Mouse (Mus musculus) midbrain, embryonic 10.5 days (tissue): ENCODE data around the gene Gm21969. TPM values are rescaled to one million over a fixed set of nuclear protein-coding genes. Genes with fewer than 3 reads are reported as not detected.
A peak's percentile ranks its signal among the peaks of the same experiment; 100 is the strongest.

Experiments
- DNase-seq: peaks from one replicate; pipeline ENCODE4 v3.0.0-alpha.2; 2017; ENCODE audit warnings: low spot score
- H3K27ac ChIP-seq: fragments of 300-500 bp; sonication (generic); replicated peaks from 2 replicates; pipeline ENCODE4 v1.5.1; 2016; ENCODE audit warnings: mild to moderate bottlenecking
- H3K27me3 ChIP-seq: fragments of 300-500 bp; sonication (generic); 2 replicates; pipeline ENCODE4 v1.6.1; 2016; ENCODE audit warnings: low read depth, mild to moderate bottlenecking; ENCODE audit not compliant: poor library complexity, severe bottlenecking
- H3K36me3 ChIP-seq: fragments of 300-500 bp; sonication (generic); 2 replicates; pipeline ENCODE4 v1.6.1; 2016; ENCODE audit warnings: mild to moderate bottlenecking, moderate library complexity
- H3K4me1 ChIP-seq: fragments of 300-500 bp; sonication (generic); 2 replicates; pipeline ENCODE4 v1.6.1; 2016
- H3K4me3 ChIP-seq: fragments of 300-500 bp; sonication (generic); 2 replicates; pipeline ENCODE4 v1.5.1; 2016; ENCODE audit warnings: mild to moderate bottlenecking, moderate library complexity
- H3K9me3 ChIP-seq: fragments of 300-500 bp; sonication (generic); replicated peaks from 2 replicates; pipeline ENCODE4 v1.6.1; 2016; ENCODE audit warnings: mild to moderate bottlenecking
- WGBS: fragments of 180-500 bp; shearing (Covaris S2); methylation state at CpG from one replicate; pipeline ENCODE4 v1.1.7; 2016; 5-methylcytosine and 5-hydroxymethylcytosine counted together
- polyA plus RNA-seq: library from polyadenylated mRNA; unstranded; fragments of >200 nt; fragmentation: Nextera tagmentation; extraction: Ambion mirVana; gene quantifications from 2 replicates; pipeline ENCODE4 v1.2.1, GENCODE M21; 2016

Gm21969 gene
- polyA plus RNA-seq, 1 experiment from 2014 or later = not detected

DNA sequence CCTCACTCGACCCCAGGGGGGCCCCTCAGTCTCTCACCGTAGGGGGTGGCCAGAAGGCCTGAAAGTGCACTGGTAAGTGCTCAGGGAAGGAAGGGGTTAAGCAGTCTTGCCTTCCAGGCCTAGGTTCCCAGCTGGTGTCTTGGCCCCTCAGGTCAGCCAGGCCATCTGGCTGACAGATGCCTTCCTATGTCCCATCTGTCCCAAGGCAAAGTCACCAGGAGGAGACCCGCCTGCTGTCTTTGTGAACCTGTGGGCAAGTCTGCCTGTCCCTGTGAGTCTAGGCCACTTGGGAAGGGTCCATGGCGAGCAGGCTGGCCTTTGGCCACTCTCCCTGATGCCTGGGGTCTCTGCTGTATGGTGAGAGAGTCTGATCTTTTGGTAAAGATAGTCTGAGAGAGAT lies 12.5 kb upstream of the Gm21969 start:
- no peaks in the 10 kb centered on the region for H3K9me3 ChIP-seq
- peaks cover 58% of the 10 kb centered on the region for H3K4me1 ChIP-seq
- no peak overlapping the region for H3K4me3 ChIP-seq
- no peaks in the 10 kb centered on the region for H3K36me3 ChIP-seq
- peak; percentile 57 for DNase-seq
- H3K27ac ChIP-seq = peak overlapping the region; percentile 80
- 35% methylated on average over 4 of the region's 4 CpGs for WGBS
- H3K27me3 ChIP-seq = no peaks in the 10 kb centered on the region

DNA sequence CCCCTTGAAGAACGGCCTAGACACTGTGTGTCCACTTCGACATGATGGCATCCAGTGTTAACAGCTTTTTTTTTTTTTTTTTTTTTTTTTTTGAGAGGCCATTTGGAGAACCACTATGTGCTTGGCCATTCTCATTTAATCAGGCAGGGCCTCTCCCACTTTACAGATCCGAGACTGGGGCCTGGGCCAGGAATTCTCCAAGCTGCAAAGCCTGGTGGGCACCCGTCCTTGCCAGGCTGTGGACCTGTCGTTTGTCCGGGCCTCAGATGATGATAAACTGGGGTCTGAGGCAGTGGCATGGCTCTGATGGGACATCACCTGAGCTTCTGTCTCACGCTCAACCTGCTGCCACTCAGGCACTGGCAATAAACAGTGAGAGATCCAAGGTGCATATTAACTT lies 10.1 kb upstream of the Gm21969 start:
- Histone ChIP-seq H3K27me3 (peaks cover 3% of the 10 kb centered on the region; the same call in 1 of the 2 replicates), H3K9me3 (no peaks in the 10 kb centered on the region), H3K36me3 (no peaks in the 10 kb centered on the region), H3K4me3 (no peak overlapping the region), H3K27ac (0 out of 2 replicates have a peak overlapping the region, but pooled peaks have one; percentile 10), H3K4me1 (peaks cover 68% of the 10 kb centered on the region)
- no peak for DNase-seq
- WGBS = 82% methylated on average over 7 of the region's 7 CpGs

DNA sequence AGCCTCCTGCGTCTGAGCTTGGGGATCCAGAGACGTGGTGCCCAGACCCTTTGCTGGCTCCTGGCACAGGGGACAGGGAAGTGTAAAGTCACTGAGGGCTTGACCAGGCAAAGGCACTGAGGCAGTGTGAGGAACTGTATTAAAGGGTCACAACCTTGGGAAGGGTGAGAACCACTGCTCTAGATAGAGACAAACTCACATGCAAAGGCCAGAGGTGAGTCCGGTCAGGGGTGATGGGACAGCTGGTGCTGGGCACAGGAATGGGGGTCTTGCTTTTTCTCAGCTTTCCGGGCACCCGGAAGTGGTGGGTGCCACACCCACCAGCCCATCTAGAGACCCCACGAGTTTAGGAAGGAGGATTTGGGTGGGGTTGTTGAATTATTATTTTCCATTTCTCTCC lies 9.6 kb upstream of the Gm21969 start:
- 73% methylated on average over 6 of the region's 6 CpGs for WGBS
- 0 out of 2 replicates have a peak overlapping the region, but pooled peaks have one; percentile 10 for H3K27ac ChIP-seq
- no peaks in the 10 kb centered on the region for H3K9me3 ChIP-seq
- peaks cover 6% of the 10 kb centered on the region; the same call in 1 of the 2 replicates for H3K27me3 ChIP-seq
- no peak for DNase-seq
- no peak overlapping the region for H3K4me3 ChIP-seq
- H3K36me3 ChIP-seq = no peaks in the 10 kb centered on the region
- H3K4me1 ChIP-seq = peaks cover 72% of the 10 kb centered on the region

DNA sequence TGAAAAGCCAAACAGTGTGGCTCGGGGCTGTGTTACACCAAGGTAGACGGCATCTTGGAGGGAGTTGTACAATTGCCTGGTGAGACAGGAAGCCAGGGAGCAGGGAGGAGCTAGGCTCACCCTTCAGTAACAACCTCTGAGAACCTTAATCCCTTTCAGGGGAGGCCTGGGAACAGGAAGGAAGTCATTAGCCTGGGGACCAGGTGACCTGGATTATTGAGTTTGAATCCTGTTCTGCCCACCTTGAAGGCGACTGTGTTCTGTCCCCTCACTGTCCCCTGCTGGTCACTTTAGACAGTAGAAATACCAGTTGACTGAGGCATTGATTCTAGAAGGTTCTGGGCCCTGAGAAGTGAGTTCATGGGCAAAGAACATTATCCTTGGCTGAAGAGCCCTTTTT lies 8.9 kb upstream of the Gm21969 start:
- Histone ChIP-seq H3K27me3 (peaks cover 6% of the 10 kb centered on the region; the same call in 1 of the 2 replicates), H3K9me3 (no peaks in the 10 kb centered on the region), H3K27ac (no peak overlapping the region), H3K36me3 (no peaks in the 10 kb centered on the region), H3K4me1 (peaks cover 79% of the 10 kb centered on the region), H3K4me3 (no peak overlapping the region)
- 55% methylated on average over 3 of the region's 3 CpGs for WGBS
- no peak for DNase-seq

DNA sequence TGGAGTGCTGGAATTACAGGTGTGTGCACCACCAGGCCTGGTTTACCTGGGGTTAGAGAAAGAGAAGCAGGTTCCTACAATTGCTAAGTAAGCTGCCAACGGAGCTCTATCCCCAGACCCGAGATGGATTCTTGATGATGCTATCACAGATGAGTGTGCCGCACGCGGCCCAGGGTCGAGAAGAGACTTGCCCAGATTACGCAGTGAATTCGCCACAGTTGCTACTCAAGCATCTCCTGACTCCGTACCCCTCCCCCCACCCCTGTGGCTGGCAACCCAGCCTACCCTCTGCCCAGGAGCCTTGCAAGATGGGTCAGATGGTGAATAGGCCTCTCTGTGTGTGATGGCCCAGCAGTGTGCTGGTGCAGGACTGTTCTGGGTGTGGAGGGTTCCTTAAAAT lies 6.3 kb upstream of the Gm21969 start:
- peaks cover 80% of the 10 kb centered on the region for H3K4me1 ChIP-seq
- 35% methylated on average over 9 of the region's 9 CpGs for WGBS
- no peaks in the 10 kb centered on the region for H3K36me3 ChIP-seq
- peak overlapping the region; percentile 85 for H3K27ac ChIP-seq
- H3K4me3 ChIP-seq = no peak overlapping the region
- H3K27me3 ChIP-seq = peaks cover 6% of the 10 kb centered on the region; the same call in 1 of the 2 replicates
- H3K9me3 ChIP-seq = no peaks in the 10 kb centered on the region
- no peak for DNase-seq

DNA sequence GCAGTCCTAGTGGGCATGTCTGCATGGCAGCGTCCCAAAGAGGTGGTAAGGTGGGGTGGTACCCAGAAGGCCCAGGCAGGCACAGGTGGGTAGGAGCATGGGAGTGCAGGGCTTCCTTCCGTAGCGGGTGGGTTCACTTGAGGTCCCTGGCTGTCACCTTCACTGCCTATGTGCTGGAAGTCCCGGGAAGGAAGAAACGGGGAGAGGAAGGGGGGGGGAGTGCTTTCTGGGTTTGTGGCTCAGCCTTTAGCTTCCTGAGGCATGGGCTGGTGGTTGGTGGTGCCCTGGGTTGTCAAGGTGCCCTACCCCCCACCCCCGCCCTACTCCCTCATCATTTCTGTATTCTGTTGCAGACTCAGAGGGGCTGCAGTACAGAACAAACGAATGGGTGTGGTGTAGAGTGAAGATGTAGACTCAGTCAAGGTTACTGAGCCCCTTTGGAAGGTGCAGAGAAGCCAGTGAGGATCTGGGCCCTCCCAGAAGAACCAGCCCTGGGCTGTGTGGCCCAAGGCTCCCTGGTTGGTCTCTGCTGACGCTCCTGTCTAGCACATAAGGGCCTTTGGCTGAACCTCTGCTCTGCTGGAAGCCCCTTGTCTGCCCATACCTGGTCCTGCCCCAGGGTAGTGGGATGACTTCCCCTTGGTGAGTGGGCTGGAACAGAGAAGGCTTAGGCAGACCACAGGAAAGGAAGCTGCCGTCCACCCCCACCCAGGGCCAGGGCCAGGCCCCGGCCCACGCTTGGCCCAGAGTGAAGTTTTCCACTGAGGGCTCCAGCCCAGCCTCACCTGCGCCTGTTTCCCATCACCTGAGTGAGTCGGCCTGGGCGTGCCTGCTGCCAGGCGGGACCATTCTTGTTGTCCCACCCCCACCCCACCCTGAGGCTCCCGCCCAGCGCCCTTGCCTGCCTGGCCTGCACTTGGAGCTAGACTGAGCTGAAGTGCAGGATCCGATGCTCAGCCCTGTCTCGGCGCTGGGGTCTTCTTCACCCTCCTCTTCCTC lies 5.4 kb upstream of the Gm21969 start:
- H3K27me3 ChIP-seq = peaks cover 6% of the 10 kb centered on the region; the same call in 1 of the 2 replicates
- H3K9me3 ChIP-seq = no peaks in the 10 kb centered on the region
- H3K36me3 ChIP-seq = no peaks in the 10 kb centered on the region
- WGBS = 63% methylated on average over 20 of the region's 20 CpGs
- no peak overlapping the region for H3K4me3 ChIP-seq
- peaks cover 85% of the 10 kb centered on the region for H3K4me1 ChIP-seq
- DNase-seq = no peak
- H3K27ac ChIP-seq = peak overlapping the region; percentile 85

DNA sequence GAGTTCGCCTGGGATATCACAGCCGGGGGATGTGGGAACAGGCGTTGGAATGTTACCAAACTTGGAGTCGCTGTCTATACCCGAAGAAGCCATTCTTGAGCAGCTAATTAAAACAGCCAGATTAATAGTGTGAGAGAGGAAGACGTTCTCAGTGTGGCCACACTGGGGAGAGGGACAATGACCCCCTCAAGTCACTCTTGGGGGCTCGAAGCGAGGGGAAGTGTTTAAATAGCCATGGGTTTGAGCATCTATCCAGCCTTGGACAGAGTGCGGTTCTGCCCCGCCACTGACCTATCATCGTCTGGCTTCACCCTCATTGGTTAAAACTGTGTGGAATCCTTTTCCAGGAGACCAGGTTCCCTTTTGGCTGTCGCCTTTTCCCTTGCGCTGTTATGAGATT lies 4.6 kb upstream of the Gm21969 start:
- H3K9me3 ChIP-seq = no peaks in the 10 kb centered on the region
- H3K4me1 ChIP-seq = peaks cover 85% of the 10 kb centered on the region
- H3K36me3 ChIP-seq = no peaks in the 10 kb centered on the region
- no peak for DNase-seq
- peaks cover 6% of the 10 kb centered on the region; the same call in 1 of the 2 replicates for H3K27me3 ChIP-seq
- H3K27ac ChIP-seq = peak overlapping the region; percentile 85
- H3K4me3 ChIP-seq = peak overlapping the region; percentile 45; the same call in 1 of the 2 replicates
- 41% methylated on average over 13 of the region's 13 CpGs for WGBS

DNA sequence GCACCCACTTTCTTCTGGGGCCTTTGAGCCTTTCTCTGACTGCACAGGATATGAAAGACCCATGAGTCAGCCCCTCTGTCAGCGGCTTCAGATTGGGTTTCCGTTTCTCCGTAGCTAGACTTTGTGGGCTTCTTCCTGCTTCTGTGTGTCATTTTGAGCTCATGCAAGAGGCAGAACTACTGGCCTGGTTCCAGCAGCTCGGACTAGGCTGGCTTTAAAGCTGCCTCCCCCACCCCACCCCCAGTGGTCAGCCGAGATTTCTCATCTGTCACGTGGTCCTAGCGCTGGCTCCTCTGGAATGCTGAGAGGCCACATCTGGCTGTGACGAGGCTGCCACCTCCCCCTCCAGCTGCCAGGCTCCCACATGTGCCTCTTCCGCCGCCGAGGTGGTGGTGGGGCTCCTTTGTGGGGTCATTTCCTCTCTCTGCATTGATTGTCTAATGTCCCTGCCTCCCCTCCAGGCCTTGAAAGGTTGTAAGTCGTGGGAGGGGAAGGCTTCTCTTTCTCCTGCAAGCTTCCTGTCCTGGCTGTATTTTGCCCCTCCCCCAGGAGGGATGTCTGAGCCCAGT lies 4.0 kb upstream of the Gm21969 start:
- Histone ChIP-seq H3K9me3 (no peaks in the 10 kb centered on the region), H3K27ac (peak overlapping the region; percentile 85), H3K4me3 (peak overlapping the region; percentile 45), H3K36me3 (no peaks in the 10 kb centered on the region), H3K4me1 (peaks cover 81% of the 10 kb centered on the region), H3K27me3 (peaks cover 6% of the 10 kb centered on the region; the same call in 1 of the 2 replicates)
- WGBS = 1% methylated on average over 12 of the region's 12 CpGs
- DNase-seq = peak; percentile 87

DNA sequence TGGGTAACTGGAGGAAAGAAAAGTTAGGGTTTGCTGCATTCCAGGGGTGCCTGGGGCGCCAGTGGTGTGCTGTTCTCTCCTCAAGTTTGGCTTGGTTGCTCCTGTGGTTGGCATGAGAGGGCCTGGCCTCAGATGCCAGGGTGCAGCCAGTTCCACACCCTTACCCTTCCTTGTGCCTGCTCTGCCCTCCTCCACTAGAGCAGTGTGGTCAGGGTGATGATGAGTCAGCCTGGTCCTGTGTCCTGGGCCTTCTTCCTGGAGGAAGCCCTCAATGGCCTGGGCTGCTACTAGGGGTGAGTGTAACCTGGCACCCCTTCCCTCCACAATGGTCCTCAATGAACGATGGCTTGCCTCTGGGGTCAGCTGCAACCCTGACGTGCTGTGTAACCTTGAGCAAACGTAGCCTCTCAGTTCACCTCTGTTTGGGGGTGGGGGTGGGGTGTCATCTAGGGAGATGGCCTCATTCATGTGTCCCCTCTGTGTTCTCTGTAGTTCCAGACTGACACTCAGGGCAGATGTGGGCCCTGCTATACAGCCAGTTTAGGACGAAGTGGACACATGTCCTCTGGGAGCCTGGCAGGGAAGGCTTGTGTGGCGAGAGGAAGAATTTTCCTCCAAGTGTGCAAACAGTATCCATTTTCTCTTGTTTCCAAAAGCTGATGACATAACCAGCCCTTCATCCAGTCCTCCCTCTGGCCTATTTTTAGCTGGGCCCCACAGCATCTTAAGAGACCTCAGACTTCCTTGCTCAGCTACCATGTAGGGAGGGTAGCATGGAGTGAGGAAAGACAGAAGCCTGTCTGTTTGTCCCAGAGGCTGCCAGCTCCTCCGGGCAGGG lies 1.2 kb upstream of the Gm21969 start:
- Histone ChIP-seq H3K36me3 (peaks cover 17% of the 10 kb centered on the region), H3K4me3 (no peak overlapping the region), H3K9me3 (no peaks in the 10 kb centered on the region), H3K27me3 (peaks cover 6% of the 10 kb centered on the region; the same call in 1 of the 2 replicates), H3K4me1 (peaks cover 57% of the 10 kb centered on the region), H3K27ac (peak overlapping the region; percentile 55)
- DNase-seq = no peak
- WGBS = 74% methylated on average over 7 of the region's 7 CpGs

DNA sequence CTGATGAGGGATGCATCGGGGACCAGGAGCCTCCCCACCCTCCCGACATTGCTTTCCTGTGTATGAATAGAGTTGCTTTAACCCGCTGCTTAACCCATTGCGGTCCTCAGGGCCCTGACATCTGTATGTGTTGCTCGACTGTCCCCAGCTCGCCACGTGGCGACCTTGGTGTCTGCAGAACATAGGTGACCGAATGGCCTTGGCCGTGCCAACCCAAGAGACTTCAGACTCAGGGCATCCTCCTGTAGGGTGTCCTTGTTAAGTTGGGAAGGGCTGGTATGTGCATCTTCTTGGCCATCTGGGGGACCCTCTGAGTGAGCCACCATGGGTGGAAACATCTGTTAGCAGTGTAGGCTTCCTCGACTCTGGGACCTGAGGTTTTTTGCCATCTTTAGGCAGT lies 2.2 kb downstream of the Gm21969 start:
- 84% methylated on average over 11 of the region's 11 CpGs for WGBS
- H3K27me3 ChIP-seq = no peaks in the 10 kb centered on the region
- no peak overlapping the region for H3K27ac ChIP-seq
- no peak overlapping the region for H3K4me3 ChIP-seq
- no peaks in the 10 kb centered on the region for H3K9me3 ChIP-seq
- DNase-seq = no peak
- peaks cover 21% of the 10 kb centered on the region for H3K36me3 ChIP-seq
- peaks cover 26% of the 10 kb centered on the region for H3K4me1 ChIP-seq

DNA sequence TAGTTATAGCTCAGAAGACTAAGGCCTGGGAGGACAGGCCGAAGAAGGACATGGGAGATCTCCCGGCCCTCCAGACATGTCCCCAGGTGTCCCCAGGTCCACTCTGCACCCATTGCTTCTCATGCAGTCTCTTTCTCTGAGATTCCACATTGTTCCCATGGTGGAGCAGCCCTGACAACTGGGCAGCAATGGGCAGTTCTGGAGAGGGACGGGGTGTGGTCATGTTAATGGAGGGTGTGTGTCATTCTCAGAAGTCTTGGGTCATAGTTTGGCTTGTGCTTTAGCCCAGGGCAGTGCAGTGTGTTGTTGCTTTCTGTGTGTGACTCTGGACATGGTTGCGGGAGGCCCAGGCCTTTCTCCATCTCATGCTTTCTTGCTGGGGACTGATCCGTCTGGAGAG lies 3.7 kb downstream of the Gm21969 start:
- H3K27me3 ChIP-seq = no peaks in the 10 kb centered on the region
- H3K4me1 ChIP-seq = peaks cover 28% of the 10 kb centered on the region
- WGBS = 95% methylated on average over 5 of the region's 5 CpGs
- H3K36me3 ChIP-seq = peaks cover 21% of the 10 kb centered on the region
- H3K4me3 ChIP-seq = no peak overlapping the region
- no peak for DNase-seq
- H3K27ac ChIP-seq = no peak overlapping the region
- H3K9me3 ChIP-seq = no peaks in the 10 kb centered on the region

DNA sequence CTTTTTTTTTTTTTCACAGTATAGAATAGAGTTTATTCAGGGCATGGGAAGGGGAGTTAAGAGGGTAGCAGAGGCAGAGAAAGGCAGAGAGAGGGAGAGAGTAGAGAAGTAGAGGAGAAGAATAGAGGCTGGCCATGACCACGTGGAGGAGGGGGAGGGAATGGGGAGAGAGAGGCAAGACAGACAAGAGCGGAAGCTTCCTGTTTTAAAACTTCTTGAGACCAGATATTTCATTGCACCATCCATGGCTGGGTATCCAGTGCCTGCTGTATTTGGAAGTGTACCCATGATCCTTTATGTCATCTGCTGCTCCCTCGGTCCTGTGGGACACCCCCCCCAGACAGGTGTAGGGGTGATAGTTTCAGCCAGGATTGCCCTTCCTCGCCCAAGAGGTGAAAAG lies 6.0 kb downstream of the Gm21969 start:
- no peak overlapping the region for H3K4me3 ChIP-seq
- no peak for DNase-seq
- H3K27me3 ChIP-seq = no peaks in the 10 kb centered on the region
- H3K36me3 ChIP-seq = peaks cover 37% of the 10 kb centered on the region
- peaks cover 14% of the 10 kb centered on the region for H3K4me1 ChIP-seq
- peaks cover 9% of the 10 kb centered on the region for H3K9me3 ChIP-seq
- H3K27ac ChIP-seq = no peak overlapping the region
- WGBS = 74% methylated on average over 4 of the region's 4 CpGs
